Mouse (Mus musculus) neural tube, embryonic 14.5 days (tissue): ENCODE results near the gene Myadm. TPM values are rescaled to one million over a fixed set of nuclear protein-coding genes. Genes with fewer than 3 reads are reported as not detected.
"Not testable (repeated sequence)": the region's sequence is repeated elsewhere in the genome, so short reads cannot be mapped to it uniquely, and the experiment has no call there.

ENCODE experiments used
- ATAC-seq: fragments of 200-750 bp; cut with Nextera tagmentation; 2 replicates; pipeline ENCODE4 v1.8.0; 2017; ENCODE audit warnings: low read depth, mild to moderate bottlenecking, moderate TSS enrichment, moderate library complexity
- H3K27ac ChIP-seq: fragments of 300-500 bp; sonication (generic); 2 replicates; pipeline ENCODE4 v1.5.1; 2014; ENCODE audit warnings: low read depth, mild to moderate bottlenecking, control low read depth, low read length, moderate library complexity, mixed read lengths
- H3K27me3 ChIP-seq: fragments of 300-500 bp; sonication (generic); 2 replicates; pipeline ENCODE4 v1.6.1; 2014; ENCODE audit warnings: low read length; ENCODE audit not compliant: control insufficient read depth, insufficient read depth
- H3K36me3 ChIP-seq: fragments of 300-500 bp; sonication (generic); 2 replicates; pipeline ENCODE4 v1.6.1; 2014; ENCODE audit warnings: low read length, mixed read lengths; ENCODE audit not compliant: control insufficient read depth, insufficient read depth
- H3K4me1 ChIP-seq: fragments of 300-500 bp; sonication (generic); 2 replicates; pipeline ENCODE4 v1.6.1; 2014; ENCODE audit warnings: low read length; ENCODE audit not compliant: control insufficient read depth, insufficient read depth
- H3K4me2 ChIP-seq: fragments of 300-500 bp; sonication (generic); 2 replicates; pipeline ENCODE4 v1.6.1; 2014; ENCODE audit warnings: mild to moderate bottlenecking, low read depth, low read length, control low read depth
- H3K4me3 ChIP-seq: fragments of 300-500 bp; sonication (generic); 2 replicates; pipeline ENCODE4 v1.5.1; 2014; ENCODE audit warnings: low read depth, low read length, control low read depth, mixed read lengths
- H3K9ac ChIP-seq: fragments of 300-500 bp; sonication (generic); replicated peaks from 2 replicates; pipeline ENCODE4 v1.6.1; 2014; ENCODE audit warnings: low read depth, mild to moderate bottlenecking, control low read depth, low read length, mixed read lengths
- H3K9me3 ChIP-seq: fragments of 300-500 bp; sonication (generic); 2 replicates; pipeline ENCODE4 v1.6.1; 2016; ENCODE audit warnings: low read length; ENCODE audit not compliant: control insufficient read depth
- WGBS: fragments of 180-500 bp; shearing (Covaris S2); extraction: QIAGEN DNeasy Blood & Tissue Kit; methylation state at CpG from one replicate; pipeline ENCODE4 v1.1.7; 2014; 5-methylcytosine and 5-hydroxymethylcytosine counted together
- polyA plus RNA-seq: library from polyadenylated mRNA; unstranded; fragments of >200 nt; fragmentation: Nextera tagmentation; extraction: Ambion mirVana; gene quantifications from 2 replicates; pipeline ENCODE4 v1.2.1, GENCODE M21; 2014

Myadm gene
- polyA plus RNA-seq, 1 experiment from 2014 or later, result 39.2 TPM

DNA sequence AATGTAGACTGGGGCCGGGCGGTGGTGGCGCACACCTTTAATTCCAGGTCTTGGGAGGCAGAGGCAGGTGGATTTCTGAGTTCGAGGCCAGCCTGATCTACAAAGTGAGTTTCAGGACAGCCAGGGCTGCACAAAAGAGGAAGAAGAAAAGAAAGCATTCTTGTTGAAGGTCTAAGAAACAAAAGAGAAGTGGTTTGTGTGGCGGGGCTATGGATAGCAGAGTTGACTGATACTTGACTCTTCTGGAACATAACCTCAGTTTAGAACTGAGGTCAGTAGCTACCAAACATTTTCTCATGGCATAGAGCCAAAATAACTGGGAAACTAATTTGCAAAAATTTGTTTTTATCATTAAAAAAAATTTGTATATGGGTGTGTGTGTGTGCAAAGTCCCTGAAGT is 2.8 kb upstream of the Myadm start:
- H3K4me3 ChIP-seq, result no peak overlapping the region

GRCm38 (mm10) chr7:3287186-3287585 is 1.7 kb upstream of the Myadm start:
- H3K36me3 ChIP-seq, result no peaks in the 10 kb centered on the region
- no peak overlapping the region for H3K9ac ChIP-seq
- H3K4me1 ChIP-seq, result peaks cover 14% of the 10 kb centered on the region; the same call in 1 of the 2 replicates
- no peaks in the 10 kb centered on the region for H3K9me3 ChIP-seq
- 67% methylated on average over 7 of the region's 7 CpGs for WGBS
- H3K27ac ChIP-seq, result no peak overlapping the region
- no peak overlapping the region for H3K4me2 ChIP-seq
- no peak for ATAC-seq
- H3K27me3 ChIP-seq, result no peaks in the 10 kb centered on the region
- H3K4me3 ChIP-seq, result no peak overlapping the region

More for the DNA sequence above, 2.8 kb upstream of the Myadm start:
- Histone ChIP-seq H3K27ac (no peak overlapping the region), H3K4me1 (peaks cover 8% of the 10 kb centered on the region; the same call in 1 of the 2 replicates), H3K9me3 (no peaks in the 10 kb centered on the region), H3K36me3 (no peaks in the 10 kb centered on the region), H3K4me2 (no peak overlapping the region), H3K27me3 (no peaks in the 10 kb centered on the region), H3K9ac (no peak overlapping the region)
- no peak for ATAC-seq
- WGBS, result 90% methylated on average over 5 of the region's 5 CpGs

GRCm38 (mm10) chr7:3290257-3291033 is 1.6 kb downstream of the Myadm start:
- WGBS, result 1% methylated on average over 18 of the region's 18 CpGs

GRCm38 (mm10) chr7:3291197-3291596 is 2.3 kb downstream of the Myadm start:
- no peaks in the 10 kb centered on the region for H3K27me3 ChIP-seq
- no peak overlapping the region for H3K27ac ChIP-seq
- H3K4me2 ChIP-seq, result peak overlapping the region; percentile 88
- no peak overlapping the region for H3K9ac ChIP-seq
- H3K4me3 ChIP-seq, result peak overlapping the region; percentile 63
- ATAC-seq, result 0 out of 2 replicates have a peak, but pooled peaks have one; percentile 1
- peaks cover 5% of the 10 kb centered on the region for H3K36me3 ChIP-seq
- peaks cover 14% of the 10 kb centered on the region; the same call in 1 of the 2 replicates for H3K4me1 ChIP-seq
- WGBS, result 27% methylated on average over 6 of the region's 6 CpGs
- no peaks in the 10 kb centered on the region for H3K9me3 ChIP-seq

More at GRCm38 (mm10) chr7:3290257-3291033, 1.6 kb downstream of the Myadm start:
- Histone ChIP-seq H3K36me3 (peaks cover 5% of the 10 kb centered on the region), H3K4me2 (peak overlapping the region; percentile 88), H3K9ac (peak overlapping the region; percentile 86), H3K27ac (peak overlapping the region; percentile 84), H3K9me3 (no peaks in the 10 kb centered on the region), H3K27me3 (no peaks in the 10 kb centered on the region), H3K4me1 (peaks cover 14% of the 10 kb centered on the region; the same call in 1 of the 2 replicates), H3K4me3 (peak overlapping the region; percentile 63)
- peak; percentile 94 for ATAC-seq

- 75% methylated on average over 3 of the region's 3 CpGs for WGBS
- peaks cover 14% of the 10 kb centered on the region; the same call in 1 of the 2 replicates for H3K4me1 ChIP-seq
- peak overlapping the region; percentile 63; the same call in 1 of the 2 replicates for H3K4me3 ChIP-seq
- no peak overlapping the region for H3K27ac ChIP-seq
- ATAC-seq, result no peak
- H3K4me2 ChIP-seq, result peak overlapping the region; percentile 88
- H3K36me3 ChIP-seq, result peaks cover 7% of the 10 kb centered on the region
- H3K9ac ChIP-seq, result no peak overlapping the region
- no peaks in the 10 kb centered on the region for H3K27me3 ChIP-seq
- H3K9me3 ChIP-seq, result no peaks in the 10 kb centered on the region
These were observed 2.9 kb downstream of the Myadm start for GRCm38 (mm10) chr7:3291764-3292163.

- Histone ChIP-seq H3K4me1 (peaks cover 14% of the 10 kb centered on the region; the same call in 1 of the 2 replicates), H3K36me3 (peaks cover 12% of the 10 kb centered on the region), H3K4me2 (peak overlapping the region; percentile 88; the same call in 1 of the 2 replicates)
- not testable (repeated sequence) for H3K4me3 ChIP-seq, H3K9me3 ChIP-seq, ATAC-seq, H3K27ac ChIP-seq, H3K9ac ChIP-seq, H3K27me3 ChIP-seq
- WGBS, result 76% methylated on average over 12 of the region's 12 CpGs
These were observed 3.4 kb downstream of the Myadm start for GRCm38 (mm10) chr7:3292271-3292670.

- H3K36me3 ChIP-seq, result peaks cover 17% of the 10 kb centered on the region
- H3K27ac ChIP-seq, result no peak overlapping the region
- no peak overlapping the region for H3K9ac ChIP-seq
- peak overlapping the region; percentile 13; the same call in 1 of the 2 replicates for H3K4me3 ChIP-seq
- ATAC-seq, result no peak
- H3K4me1 ChIP-seq, result peaks cover 14% of the 10 kb centered on the region; the same call in 1 of the 2 replicates
- H3K9me3 ChIP-seq, result no peaks in the 10 kb centered on the region
- WGBS, result 1% methylated on average over 14 of the region's 14 CpGs
- peak overlapping the region; percentile 26; the same call in 1 of the 2 replicates for H3K4me2 ChIP-seq
- H3K27me3 ChIP-seq, result no peaks in the 10 kb centered on the region
These were observed 3.9 kb downstream of the Myadm start for GRCm38 (mm10) chr7:3292791-3293190.

- H3K36me3 ChIP-seq, result peaks cover 20% of the 10 kb centered on the region
- WGBS, result 97% methylated on average over 1 of the region's 1 CpGs
- no peak overlapping the region for H3K4me3 ChIP-seq
- no peaks in the 10 kb centered on the region for H3K9me3 ChIP-seq
- no peak overlapping the region for H3K9ac ChIP-seq
- peaks cover 12% of the 10 kb centered on the region; the same call in 1 of the 2 replicates for H3K4me1 ChIP-seq
- H3K27ac ChIP-seq, result no peak overlapping the region
- no peak overlapping the region for H3K4me2 ChIP-seq
- ATAC-seq, result no peak
- H3K27me3 ChIP-seq, result no peaks in the 10 kb centered on the region
These were observed 5.9 kb downstream of the Myadm start for GRCm38 (mm10) chr7:3294794-3295193.
